Mouse (Mus musculus) neutrophil, adult 5-6 weeks (primary cell): ENCODE results near the gene Gng12. TPM values are rescaled to one million over a fixed set of nuclear protein-coding genes. Genes with fewer than 3 reads are reported as not detected.
A peak's percentile ranks its signal among the peaks of the same experiment; 100 is the strongest.

Experiments
- ATAC-seq: fragments of 151-379, 151-347 bp; 2 replicates; pipeline ENCODE4 v1.8.0; 2017; ENCODE audit warnings: mild to moderate bottlenecking, moderate TSS enrichment; ENCODE audit not compliant: insufficient number of reproducible peaks, poor library complexity, low FRiP score, severe bottlenecking; ENCODE audit errors: extremely low read depth
- total RNA-seq: library from RNA; stranded (forward); fragments of 200-1000 nt; gene quantifications from 2 replicates; pipeline ENCODE4 v1.2.3, GENCODE M21; 2017

Gng12 gene
- total RNA-seq, 1 experiment from 2014 or later, result 49.5 TPM

DNA sequence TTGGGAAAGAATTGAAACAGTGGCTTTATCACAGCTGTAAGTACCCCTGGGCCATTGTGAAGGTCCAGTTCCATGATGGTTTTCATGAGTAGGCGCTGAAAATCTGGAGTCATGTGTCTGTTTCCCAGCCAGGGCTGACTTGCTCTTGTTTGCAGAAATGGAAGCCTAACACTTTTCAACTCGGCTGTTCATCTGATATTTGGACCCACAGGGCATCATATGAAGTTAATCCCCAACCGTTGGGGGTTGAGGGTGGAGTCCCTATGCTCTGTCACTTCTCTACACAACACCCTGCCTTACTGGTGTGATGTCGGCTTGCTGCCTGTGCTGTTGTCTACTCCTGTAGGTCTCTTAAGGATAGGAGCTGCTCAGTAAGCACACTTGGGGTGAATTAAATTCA, 83.8 kb downstream of the Gng12 start:
- ATAC-seq, result no peak

DNA sequence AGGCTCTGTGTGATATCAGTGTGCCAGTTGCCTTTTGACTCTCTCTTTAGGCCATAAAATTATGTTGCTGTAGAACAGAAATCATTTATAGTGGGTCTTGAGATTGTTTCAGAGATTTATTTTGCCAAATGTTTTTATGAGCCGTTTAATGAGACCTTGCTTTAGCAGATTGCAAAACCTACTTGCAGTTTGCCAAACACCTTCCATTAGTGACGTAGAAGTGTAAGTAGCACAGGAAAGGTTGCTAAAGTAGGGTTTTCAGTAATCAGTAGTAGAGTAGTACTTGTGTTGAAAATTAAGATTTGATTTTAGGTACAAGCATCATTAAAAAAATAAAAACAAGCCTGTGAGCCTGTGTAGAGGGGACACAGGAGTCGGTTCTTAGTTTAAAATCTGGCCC, 85.2 kb downstream of the Gng12 start:
- no peak for ATAC-seq

DNA sequence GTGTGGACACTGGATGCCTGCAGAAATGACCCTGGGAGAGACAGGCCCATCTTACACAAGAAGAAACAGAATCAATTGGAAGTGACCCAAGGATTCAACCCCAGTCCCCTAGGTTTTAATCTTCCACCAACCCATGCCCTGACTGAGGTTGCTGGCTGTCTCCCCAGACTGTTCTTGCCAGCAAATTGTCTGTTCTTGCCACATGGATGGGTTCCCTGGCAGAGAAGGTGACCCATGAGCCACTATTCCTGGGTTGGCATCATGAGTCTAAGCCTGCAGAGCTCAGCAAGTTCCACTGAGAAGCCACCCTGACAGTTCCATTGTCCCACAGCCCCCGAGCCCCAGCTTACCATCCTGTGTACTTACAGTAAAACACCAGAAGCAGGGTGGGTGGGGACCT, 85.7 kb downstream of the Gng12 start:
- ATAC-seq, result no peak

DNA sequence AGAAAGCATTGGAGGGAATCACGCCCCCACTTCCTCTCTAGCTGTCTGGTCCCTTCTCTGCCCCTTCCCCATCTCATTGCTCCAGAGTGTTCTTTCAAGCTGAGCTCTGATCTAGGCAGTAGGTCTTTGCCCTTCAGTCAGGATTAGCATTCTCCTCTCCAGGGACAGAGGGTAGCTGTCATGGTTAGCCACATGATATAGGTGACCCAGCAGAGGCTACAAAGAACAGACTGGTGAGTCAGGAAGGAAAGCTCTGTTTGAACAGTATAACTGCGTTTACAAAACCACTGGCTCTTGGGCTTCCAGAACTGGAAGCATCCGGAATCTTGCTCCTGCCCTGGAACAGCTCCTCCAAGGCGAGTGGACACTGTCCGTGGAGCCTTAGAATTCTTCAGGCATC, 87.9 kb downstream of the Gng12 start:
- no peak for ATAC-seq

DNA sequence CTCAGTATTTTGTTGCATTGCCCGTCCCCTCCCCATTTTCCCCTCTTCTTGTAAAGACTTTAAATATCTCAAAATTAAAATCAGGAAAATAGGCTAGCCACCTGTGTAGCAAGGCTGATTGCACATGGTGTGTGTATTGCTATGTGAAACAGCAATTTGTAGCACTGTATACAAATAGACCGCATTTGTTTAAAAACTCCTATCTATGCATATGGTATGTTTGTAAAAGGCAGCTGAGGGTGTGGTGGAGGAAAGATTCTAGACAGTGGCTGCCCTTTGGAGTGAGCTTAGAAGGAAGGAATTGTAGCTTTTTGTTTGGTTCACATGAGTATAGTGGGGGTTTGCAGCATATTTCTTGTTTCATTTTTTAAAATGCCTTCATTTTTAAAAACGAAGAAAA, 88.5 kb downstream of the Gng12 start:
- no peak for ATAC-seq

DNA sequence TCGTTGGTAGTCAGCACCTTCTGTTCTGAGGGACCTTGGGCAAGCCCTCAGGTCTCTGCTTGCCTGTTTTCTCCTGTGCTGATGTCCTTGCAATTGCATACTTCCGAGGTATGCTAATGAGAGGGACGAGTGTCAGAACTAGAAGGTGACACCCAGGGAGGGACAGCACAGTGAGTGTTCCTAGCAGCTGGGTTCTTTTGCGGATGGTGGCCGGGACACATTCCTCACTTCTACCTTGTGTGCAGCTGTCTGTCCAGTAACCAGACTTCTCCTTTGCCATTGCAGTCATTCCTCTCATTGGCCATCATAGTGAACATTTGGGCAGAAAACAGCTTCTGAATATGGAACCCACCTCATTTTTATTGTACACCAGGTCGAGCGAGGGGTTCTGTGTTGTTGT, 89.3 kb downstream of the Gng12 start:
- ATAC-seq, result no peak

DNA sequence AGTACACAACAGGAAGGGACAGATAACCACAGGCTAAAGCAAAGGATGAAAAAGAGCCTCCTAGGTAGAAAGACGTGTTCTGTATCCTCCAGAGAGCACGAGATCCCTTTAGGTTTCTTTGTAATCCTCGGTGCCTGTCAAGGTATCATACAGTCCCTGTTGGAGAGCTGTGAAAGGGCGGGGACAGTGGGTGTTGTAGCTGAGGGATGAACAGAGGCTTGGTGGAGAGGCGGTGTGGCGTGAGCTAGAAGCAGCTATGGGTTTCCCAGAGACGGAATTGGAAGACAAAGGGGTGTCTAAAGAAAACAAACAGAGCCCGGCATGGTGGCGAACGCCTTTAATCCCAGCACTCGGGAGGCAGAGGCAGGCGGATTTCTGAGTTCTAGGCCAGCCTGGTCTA, 89.9 kb downstream of the Gng12 start:
- no peak for ATAC-seq

DNA sequence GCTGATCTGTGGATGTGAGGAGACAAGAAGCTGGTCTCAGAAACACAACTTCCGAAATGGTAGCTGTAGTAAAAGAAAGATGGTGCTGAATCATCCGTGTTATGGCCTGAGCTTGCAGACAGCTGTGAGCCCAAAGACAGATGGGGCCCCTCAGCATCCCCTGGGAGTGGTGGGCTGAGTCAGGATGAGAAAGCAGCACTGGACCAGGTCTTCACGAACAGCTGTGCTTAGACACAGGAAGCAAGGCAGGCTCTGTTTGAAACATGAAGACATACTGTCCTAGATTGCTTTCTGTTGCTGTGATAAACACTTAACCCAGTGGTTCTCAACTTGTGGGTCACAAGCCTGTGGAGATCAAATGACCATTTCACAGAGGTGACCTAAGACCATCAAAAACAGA, 91.4 kb downstream of the Gng12 start:
- no peak for ATAC-seq

DNA sequence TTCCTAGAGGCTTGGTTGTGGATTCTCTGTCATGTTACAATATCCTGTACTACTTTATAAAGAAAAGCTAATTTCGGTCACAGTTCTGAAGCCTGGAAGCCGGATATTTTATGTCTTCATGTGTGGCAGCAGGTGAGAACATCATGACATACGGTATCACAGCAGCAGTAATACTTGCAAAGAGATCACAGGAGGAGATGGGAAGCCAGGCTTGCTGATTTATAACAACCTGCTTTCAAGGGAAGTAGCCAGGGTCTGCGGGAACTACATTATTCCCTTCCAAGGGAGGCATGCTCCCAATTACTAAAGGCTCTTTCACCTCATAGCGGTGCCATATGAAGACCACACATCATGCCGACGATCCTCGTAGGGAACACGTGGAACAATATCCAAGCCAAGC, 92.2 kb downstream of the Gng12 start:
- ATAC-seq, result no peak

DNA sequence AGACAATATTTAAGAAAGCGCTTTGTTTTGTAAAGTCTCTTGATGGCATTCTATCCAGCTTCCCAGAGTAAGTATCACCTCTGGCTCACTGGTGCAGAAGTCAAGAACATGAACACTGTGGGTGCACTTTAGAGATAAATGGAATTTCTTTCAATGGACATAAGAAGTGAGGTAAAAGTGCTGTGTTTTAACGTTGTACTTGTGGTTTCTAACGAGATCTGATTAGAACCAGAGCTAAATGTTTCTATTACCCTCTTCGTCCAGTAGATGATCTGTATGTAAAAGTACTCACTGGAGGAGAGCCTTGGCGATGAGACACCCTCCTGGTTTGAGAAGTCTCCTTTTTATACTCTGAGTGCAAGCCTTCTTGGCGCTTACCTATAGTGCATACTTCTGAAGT, 92.8 kb downstream of the Gng12 start:
- no peak for ATAC-seq

DNA sequence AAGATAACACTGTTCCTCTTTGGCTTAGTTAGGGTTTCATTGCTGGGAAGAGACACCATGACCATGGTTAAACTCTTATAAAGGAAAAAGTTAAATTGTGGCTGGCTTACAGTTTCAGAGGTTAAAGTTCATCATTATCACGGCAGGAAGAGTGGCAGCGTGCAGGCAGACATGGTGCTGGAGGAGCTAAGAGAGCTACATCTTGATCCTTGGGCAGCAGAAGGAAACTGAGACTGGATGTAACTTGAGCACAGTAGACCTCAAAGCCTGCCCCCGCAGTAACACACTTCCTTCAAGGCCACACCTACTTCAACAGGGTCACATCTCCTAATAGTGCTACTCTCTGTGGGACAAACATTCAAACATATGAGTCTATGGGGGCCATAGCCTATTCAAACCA, 93.3 kb downstream of the Gng12 start:
- no peak for ATAC-seq

DNA sequence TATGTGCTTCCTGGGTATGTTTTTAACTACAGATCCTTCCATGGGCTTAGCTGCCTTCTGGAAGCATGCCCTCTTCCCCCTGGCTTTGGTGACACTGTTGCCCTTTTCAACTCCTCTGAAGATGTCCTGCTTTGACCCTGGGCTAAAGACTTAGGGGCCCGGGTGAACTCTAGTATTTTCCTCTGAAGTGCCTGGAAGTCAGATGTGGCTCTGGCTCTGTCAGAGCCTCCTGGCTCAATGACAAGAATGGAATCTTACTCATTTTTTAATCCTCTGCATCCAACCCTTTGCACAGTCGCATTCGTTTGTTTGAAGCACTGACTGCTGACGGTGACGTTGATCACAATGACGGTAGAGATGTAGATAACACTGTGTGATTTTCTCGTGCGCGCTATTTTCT, 96.0 kb downstream of the Gng12 start:
- no peak for ATAC-seq

DNA sequence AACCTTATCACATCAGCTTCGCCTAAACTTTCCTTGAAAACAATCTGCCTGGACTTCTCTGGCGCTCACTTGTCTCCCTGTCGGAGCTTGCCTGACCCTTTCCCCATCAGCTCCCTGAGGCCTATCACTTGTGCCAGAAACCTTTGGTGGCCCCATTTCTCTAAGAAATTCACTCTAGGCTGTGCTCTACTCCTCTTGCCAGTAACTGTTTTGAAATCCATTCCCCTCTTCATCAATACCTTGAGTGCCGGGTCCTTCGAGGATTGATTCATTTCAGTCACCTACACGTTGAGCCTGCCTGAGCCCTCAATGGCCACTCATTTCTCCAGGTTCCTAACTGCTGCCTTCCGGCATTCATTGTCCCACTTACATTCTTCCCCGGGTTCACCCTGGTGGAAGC, 96.6 kb downstream of the Gng12 start:
- ATAC-seq, result no peak

DNA sequence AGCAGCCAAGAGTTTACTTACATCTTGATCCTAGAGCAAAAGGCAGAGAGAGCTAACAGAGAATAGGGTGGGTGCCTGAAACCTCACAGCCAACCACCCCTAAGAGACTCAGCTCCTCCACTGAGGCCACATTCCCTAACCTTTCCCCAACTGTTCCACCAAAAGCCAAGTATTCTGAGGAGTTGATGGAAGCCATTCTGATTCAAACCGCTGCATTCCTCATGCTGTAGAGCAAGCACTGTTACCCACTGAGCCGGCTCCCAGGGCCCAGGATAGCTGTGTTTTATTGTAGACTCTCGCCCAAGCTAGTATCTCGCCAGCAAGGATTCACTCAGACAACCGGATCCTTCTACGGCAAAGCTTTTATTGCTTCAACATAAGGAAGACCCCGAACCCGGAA, 98.8 kb downstream of the Gng12 start:
- ATAC-seq, result no peak

DNA sequence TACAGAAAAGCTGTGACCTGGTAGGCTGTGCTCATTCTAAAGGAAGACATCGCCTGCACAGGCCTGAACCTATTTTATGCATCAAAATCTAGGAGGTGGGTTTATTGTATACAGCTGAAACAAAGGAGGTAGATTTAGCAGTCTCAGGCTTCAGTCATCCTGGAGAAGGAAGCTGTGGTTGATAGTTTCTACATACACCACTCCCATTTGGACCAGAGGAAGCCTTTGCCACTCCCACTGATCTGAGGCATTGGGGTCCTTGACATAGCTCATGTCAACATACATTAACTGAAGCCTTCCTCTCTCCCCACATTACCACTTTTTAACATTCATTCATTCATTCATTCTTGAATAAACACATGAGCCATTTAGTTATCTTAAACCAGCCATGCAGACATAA, 99.6 kb downstream of the Gng12 start:
- no peak for ATAC-seq

DNA sequence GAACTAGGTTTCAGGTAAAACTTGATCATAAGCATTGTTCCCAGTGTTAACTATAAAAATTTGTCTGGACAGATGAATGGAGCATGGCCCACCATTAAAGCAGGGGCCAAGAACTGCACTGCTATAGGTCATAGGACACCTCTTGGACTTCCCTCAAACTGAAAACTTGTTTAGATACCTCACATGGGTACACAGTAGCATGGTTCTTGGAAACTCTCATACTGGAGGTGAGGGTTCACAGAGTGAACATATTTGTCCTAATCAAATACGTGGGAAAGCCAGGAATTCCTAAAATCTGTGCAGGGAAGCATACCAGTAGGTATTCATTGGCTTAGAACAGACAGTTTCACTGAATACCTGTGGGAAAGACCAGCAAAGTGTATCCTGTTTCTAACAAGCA, 100.1 kb downstream of the Gng12 start:
- ATAC-seq, result no peak

DNA sequence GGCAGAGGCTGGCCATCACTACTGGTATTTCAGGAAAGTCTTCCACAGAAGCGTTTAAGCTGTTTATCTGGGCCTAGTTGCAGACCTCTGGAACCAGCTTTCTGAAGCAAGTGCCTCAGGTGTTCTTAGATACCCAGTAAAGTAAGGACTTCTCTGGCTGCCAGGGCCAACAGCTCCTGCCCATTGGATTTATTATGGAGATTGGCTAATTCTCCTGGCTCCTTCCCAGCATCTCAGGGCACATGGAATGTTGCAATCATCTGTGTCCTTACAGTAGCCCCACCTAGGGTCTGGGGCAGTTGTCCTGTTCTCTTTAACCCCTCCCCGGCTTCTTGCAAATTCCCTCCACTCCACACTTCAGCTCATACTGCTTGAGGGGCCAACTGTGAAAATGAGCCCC, 102.4 kb downstream of the Gng12 start:
- ATAC-seq, result 0 out of 2 replicates have a peak, but pooled peaks have one; percentile 1

DNA sequence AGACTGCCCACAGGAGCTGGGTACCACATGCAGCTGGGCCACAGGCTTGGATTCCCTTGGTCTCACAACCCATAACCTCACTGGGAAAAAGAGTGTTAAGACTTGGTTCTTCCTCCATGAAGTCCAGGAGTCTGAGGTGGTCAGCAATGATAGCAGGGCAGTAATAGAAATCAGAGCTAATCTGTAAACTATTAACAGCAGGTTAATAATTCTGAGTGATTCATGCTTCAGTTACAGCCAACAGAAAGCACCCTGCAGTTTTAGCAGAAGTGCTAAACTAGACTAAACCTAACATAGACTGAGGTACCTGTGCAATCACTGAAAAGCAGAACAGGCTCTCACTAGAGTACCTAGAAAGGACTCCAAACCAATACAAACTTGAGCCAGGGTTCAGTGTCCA, 103.6 kb downstream of the Gng12 start:
- ATAC-seq, result 0 out of 2 replicates have a peak, but pooled peaks have one; percentile 23

DNA sequence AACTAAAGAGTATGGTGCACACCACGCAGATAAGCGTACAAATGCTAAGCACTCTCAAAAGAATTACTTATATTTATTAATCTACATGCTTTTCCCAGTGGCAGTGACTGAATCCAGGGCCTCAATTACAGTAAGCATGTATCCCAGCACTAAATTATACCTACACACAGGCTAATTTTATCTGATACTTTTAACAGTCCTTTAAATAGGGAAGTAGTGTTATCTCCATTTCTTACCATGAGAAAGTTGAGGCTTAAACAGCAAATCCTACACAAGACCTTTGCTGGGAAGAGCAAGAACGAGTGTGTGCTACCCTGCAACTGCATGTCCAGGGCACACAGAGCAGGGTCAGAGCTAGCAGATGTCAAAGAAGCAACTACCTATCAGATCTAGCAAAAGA, 113.7 kb downstream of the Gng12 start:
- no peak for ATAC-seq

DNA sequence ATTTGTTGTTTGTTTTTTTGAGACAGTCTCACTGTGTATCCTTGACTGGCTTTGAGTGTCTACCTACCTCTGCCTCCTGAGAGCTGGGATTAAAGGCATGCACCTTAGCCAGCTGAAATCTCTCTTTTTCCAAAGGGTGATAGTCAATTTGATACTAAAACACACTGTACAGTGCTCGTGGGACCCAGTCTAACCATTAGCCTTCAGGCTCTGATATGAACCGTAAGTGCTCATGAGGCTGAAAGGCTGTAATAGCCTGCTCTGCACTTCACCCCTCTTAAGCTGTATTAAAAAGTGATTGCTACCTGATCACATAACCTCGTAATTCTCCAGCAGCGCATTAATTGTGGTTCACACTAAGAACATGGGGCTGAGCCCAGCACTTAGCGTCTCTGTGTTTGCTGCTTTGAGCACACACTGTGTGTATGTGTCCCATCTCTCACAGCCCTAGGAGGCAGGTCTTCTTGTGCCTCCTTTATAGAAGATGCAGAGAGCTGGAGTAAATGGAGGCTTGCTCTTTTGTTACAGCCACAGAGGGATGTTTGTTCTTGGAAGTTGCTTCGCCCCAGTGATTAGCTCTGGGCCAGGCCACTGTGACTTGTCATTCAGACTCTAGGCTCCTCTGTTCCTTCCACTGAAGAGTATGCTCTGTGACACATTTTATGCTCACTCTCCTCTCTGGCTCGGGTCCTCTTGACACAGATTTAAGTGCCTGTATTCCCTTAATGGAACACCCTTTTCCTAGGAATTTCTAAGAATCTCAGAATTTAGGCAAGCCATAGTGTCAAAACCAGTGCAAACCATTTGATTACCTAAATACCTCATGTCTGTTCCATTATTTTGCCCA, 114.4 kb downstream of the Gng12 start:
- no peak for ATAC-seq

DNA sequence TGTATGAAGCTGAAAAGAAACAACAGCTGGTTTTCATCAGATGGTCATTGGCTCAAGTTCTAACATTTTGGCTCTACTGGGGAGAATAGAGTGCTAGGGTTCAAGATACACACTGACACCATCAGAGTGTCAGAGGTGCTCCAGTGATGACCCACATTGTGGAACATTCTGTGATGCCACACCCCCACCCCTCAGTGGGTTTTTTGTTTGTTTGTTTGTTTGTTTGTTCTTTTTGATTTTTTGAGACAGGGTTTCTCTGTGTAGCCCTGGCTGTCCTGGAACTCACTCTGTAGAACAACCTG, 115.0 kb downstream of the Gng12 start:
- no peak for ATAC-seq
